ENCODE assay signal across 8 mouse cellular contexts in the genomic region with DNA sequence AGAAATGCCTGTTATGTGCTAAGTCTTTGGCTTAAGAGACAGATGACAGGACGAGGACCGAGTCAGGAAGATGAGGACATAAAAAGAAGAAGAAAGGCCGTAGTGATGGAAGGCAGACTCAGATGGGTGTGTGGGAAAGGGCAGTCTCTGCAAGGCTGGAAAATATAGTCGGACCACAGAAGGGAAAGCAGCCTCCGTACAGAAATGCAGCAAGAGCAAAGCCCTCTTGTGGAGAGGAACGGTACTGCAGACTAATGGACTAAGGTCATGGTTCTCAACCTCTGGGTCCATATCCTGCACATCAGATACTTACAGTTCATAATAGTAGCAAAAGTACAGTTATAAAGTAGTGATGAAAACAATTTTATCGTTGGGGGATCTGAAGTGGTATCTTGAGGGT. TPM values are rescaled to one million over a fixed set of nuclear protein-coding genes. Genes with fewer than 3 reads are reported as not detected.
A peak's percentile ranks its signal among the peaks of the same experiment; 100 is the strongest.
DNase-seq lines count a peak whose midpoint lies in the region; ATAC-seq and TF ChIP-seq lines count a peak whose summit lies in the region.

No protein-coding gene starts in this region.

- H3K4me2 ChIP-seq in forebrain, embryonic 12.5 days, result no peak overlapping the region
- no peak overlapping the region for H3K4me2 ChIP-seq in forebrain, embryonic 15.5 days (replicated peaks)
- no peak overlapping the region for H3K4me2 ChIP-seq in forebrain, postnatal 0 days (ENCODE audit: low read depth)
- H3K4me2 ChIP-seq in limb, embryonic 11.5 days (ENCODE audit: low read depth, severe bottlenecking), result no peak overlapping the region

- no peaks in the 10 kb centered on the region for H3K9me3 ChIP-seq in forebrain, embryonic 12.5 days
- no peaks in the 10 kb centered on the region for H3K9me3 ChIP-seq in forebrain, embryonic 15.5 days
- no peaks in the 10 kb centered on the region for H3K9me3 ChIP-seq in forebrain, postnatal 0 days (ENCODE audit: low read length)
- no peaks in the 10 kb centered on the region for H3K9me3 ChIP-seq in limb, embryonic 11.5 days (ENCODE audit: control insufficient read depth, low read length)

- H3K4me1 ChIP-seq in forebrain, embryonic 12.5 days, result no peaks in the 10 kb centered on the region
- H3K4me1 ChIP-seq in forebrain, embryonic 15.5 days, result no peaks in the 10 kb centered on the region
- no peaks in the 10 kb centered on the region for H3K4me1 ChIP-seq in forebrain, postnatal 0 days (ENCODE audit: insufficient read depth)
- H3K4me1 ChIP-seq in limb, embryonic 11.5 days (ENCODE audit: control insufficient read depth, insufficient read depth, low read length), result no peaks in the 10 kb centered on the region

- no peak overlapping the region for H3K9ac ChIP-seq in forebrain, embryonic 12.5 days
- no peak overlapping the region for H3K9ac ChIP-seq in forebrain, embryonic 15.5 days (replicated peaks)
- H3K9ac ChIP-seq in forebrain, postnatal 0 days, result no peak overlapping the region
- no peak overlapping the region for H3K9ac ChIP-seq in limb, embryonic 11.5 days (ENCODE audit: low read length)

- peak; percentile 51 for DNase-seq in ovary, postnatal 14 days (ENCODE audit: low spot score)
- no peak for DNase-seq in ovary, adult 18-20 months (ENCODE audit: low spot score)
- peak; percentile 66 for DNase-seq in brain, adult 2 months (ENCODE audit: low read depth, low spot score)
- DNase-seq in forebrain, postnatal 0 days, result peak; percentile 55
- peak; percentile 83 for DNase-seq in limb, embryonic 11.5 days (ENCODE audit: low spot score)
- DNase-seq in retina, postnatal 1 day, result peak; percentile 78

- no peak overlapping the region for H3K4me3 ChIP-seq in forebrain, embryonic 12.5 days (replicated peaks)
- no peak overlapping the region for H3K4me3 ChIP-seq in forebrain, embryonic 15.5 days
- H3K4me3 ChIP-seq in forebrain, postnatal 0 days (ENCODE audit: low read depth, low read length), result no peak overlapping the region
- no peak overlapping the region for H3K4me3 ChIP-seq in limb, embryonic 11.5 days (ENCODE audit: low read depth, low read length)

- no peak overlapping the region for H3K27ac ChIP-seq in forebrain, embryonic 12.5 days
- no peak overlapping the region for H3K27ac ChIP-seq in forebrain, embryonic 15.5 days (replicated peaks)
- H3K27ac ChIP-seq in forebrain, postnatal 0 days (ENCODE audit: low read depth, low read length), result no peak overlapping the region
- no peak overlapping the region for H3K27ac ChIP-seq in limb, embryonic 11.5 days (replicated peaks; ENCODE audit: low read depth, low read length)

- H3K36me3 ChIP-seq in forebrain, embryonic 12.5 days (replicated peaks), result no peaks in the 10 kb centered on the region
- H3K36me3 ChIP-seq in forebrain, embryonic 15.5 days, result no peaks in the 10 kb centered on the region
- H3K36me3 ChIP-seq in forebrain, postnatal 0 days (ENCODE audit: insufficient read depth), result no peaks in the 10 kb centered on the region
- H3K36me3 ChIP-seq in limb, embryonic 11.5 days (ENCODE audit: control insufficient read depth, insufficient read depth, low read length), result no peaks in the 10 kb centered on the region

- peak; percentile 87 for TF ChIP-seq CTCF in forebrain, postnatal 0 days (IDR thresholded peaks at IDR 0.05; ENCODE audit: low read depth)

- H3K27me3 ChIP-seq in forebrain, embryonic 12.5 days, result no peaks in the 10 kb centered on the region
- no peaks in the 10 kb centered on the region for H3K27me3 ChIP-seq in forebrain, embryonic 15.5 days
- H3K27me3 ChIP-seq in forebrain, postnatal 0 days (ENCODE audit: insufficient read depth, low read length), result no peaks in the 10 kb centered on the region
- H3K27me3 ChIP-seq in limb, embryonic 11.5 days (ENCODE audit: control insufficient read depth, insufficient read depth, low read length), result no peaks in the 10 kb centered on the region

- peak; percentile 58; the same call in 1 of the 2 replicates for ATAC-seq in forebrain, embryonic 12.5 days (ENCODE audit: low FRiP score)
- ATAC-seq in forebrain, embryonic 15.5 days (replicated peaks), result no peak
- ATAC-seq in forebrain, postnatal 0 days, result no peak
- ATAC-seq in limb, embryonic 11.5 days (ENCODE audit: insufficient number of reproducible peaks, low FRiP score, low TSS enrichment, low read depth), result no peak

- 26% methylated on average over 7 of the region's 7 CpGs for WGBS in forebrain, embryonic 12.5 days
- WGBS in forebrain, embryonic 15.5 days, result 26% methylated on average over 7 of the region's 7 CpGs
- WGBS in forebrain, postnatal 0 days, result 27% methylated on average over 7 of the region's 7 CpGs
- 34% methylated on average over 7 of the region's 7 CpGs for WGBS in limb, embryonic 11.5 days

RNA-seq across cellular contexts. Expression of gene Pced1b, which starts 11.7 kb away (rescaled TPM):
- 3.3 and 4.2 TPM in 2 replicates for polyA plus RNA-seq in forebrain, embryonic 12.5 days (2016; fragmentation: Nextera tagmentation; extraction: Ambion mirVana)
- 3.1 and 4.1 TPM in 2 replicates for polyA plus RNA-seq in forebrain, embryonic 15.5 days (2015; fragmentation: Nextera tagmentation; extraction: Ambion mirVana)
- total RNA-seq in forebrain, postnatal 0 days (2014; rRNA removed), result 4.8 and 6.9 TPM in 2 replicates
- 4.4 and 5.4 TPM in 2 replicates for polyA plus RNA-seq in forebrain, postnatal 0 days (2015; fragmentation: Nextera tagmentation; extraction: Ambion mirVana)
- polyA plus RNA-seq in limb, embryonic 11.5 days (2014; fragmentation: Nextera tagmentation; extraction: Ambion mirVana), result 4.2 and 7.3 TPM in 2 replicates

RNA-seq across cellular contexts. Expression of gene Amigo2, which starts 11.9 kb away (rescaled TPM):
- polyA plus RNA-seq in forebrain, embryonic 12.5 days (2016; fragmentation: Nextera tagmentation; extraction: Ambion mirVana), result 3.9 and 4.5 TPM in 2 replicates
- 4.7 and 6.5 TPM in 2 replicates for polyA plus RNA-seq in forebrain, embryonic 15.5 days (2015; fragmentation: Nextera tagmentation; extraction: Ambion mirVana)
- 10.5 and 15.7 TPM in 2 replicates for total RNA-seq in forebrain, postnatal 0 days (2014; rRNA removed)
- polyA plus RNA-seq in forebrain, postnatal 0 days (2015; fragmentation: Nextera tagmentation; extraction: Ambion mirVana), result 5.8 and 8.7 TPM in 2 replicates
- polyA plus RNA-seq in limb, embryonic 11.5 days (2014; fragmentation: Nextera tagmentation; extraction: Ambion mirVana), result 4.0 and 4.4 TPM in 2 replicates
